Mouse (Mus musculus): ENCODE results near the gene 1700049E17Rik2. TPM values are rescaled to one million over a fixed set of nuclear protein-coding genes. Genes with fewer than 3 reads are reported as not detected.
"Not testable (repeated sequence)": the region's sequence is repeated elsewhere in the genome, so short reads cannot be mapped to it uniquely, and the experiment has no call there.

Gene 1700049E17Rik2
- total RNA-seq (2014; fragmentation: Nextera tagmentation) (not detected in 2 replicates), total RNA-seq (2017) (not detected in 2 replicates)

GRCm38 (mm10) chr14:41572911-41573310 is at the start of gene 1700049E17Rik2:
1700049E17Rik2 (plus strand) TSS chr14:41573211.
- not testable (repeated sequence) for ATAC-seq (replicated peaks; ENCODE audit: poor library complexity, severe bottlenecking)

GRCm38 (mm10) chr14:41524695-41525094 is 48.3 kb upstream of the 1700049E17Rik2 start:
- not testable (repeated sequence) for ATAC-seq (replicated peaks; ENCODE audit: poor library complexity, severe bottlenecking)

GRCm38 (mm10) chr14:41555483-41555882 is 17.5 kb upstream of the 1700049E17Rik2 start, which contains the start of gene Gm7970:
Gm7970 (minus strand) TSS chr14:41555583.
- not testable (repeated sequence) for ATAC-seq (replicated peaks; ENCODE audit: poor library complexity, severe bottlenecking)

GRCm38 (mm10) chr14:41586346-41586745 is 13.3 kb downstream of the 1700049E17Rik2 start:
- not testable (repeated sequence) for ATAC-seq (replicated peaks; ENCODE audit: poor library complexity, severe bottlenecking)

- ATAC-seq (replicated peaks; ENCODE audit: poor library complexity, severe bottlenecking) = not testable (repeated sequence)
Measured at GRCm38 (mm10) chr14:41600935-41601334, 27.9 kb downstream of the 1700049E17Rik2 start.

GRCm38 (mm10) chr14:41610690-41611089 is 37.7 kb downstream of the 1700049E17Rik2 start:
- ATAC-seq (replicated peaks; ENCODE audit: poor library complexity, severe bottlenecking) = not testable (repeated sequence)

GRCm38 (mm10) chr14:41622535-41622934 is 49.5 kb downstream of the 1700049E17Rik2 start:
- not testable (repeated sequence) for ATAC-seq (replicated peaks; ENCODE audit: poor library complexity, severe bottlenecking)

GRCm38 (mm10) chr14:41624512-41624911 is 51.5 kb downstream of the 1700049E17Rik2 start, which contains the start of gene Gm3072:
Gm3072 (minus strand) TSS chr14:41624612.
- not testable (repeated sequence) for ATAC-seq (replicated peaks; ENCODE audit: poor library complexity, severe bottlenecking)

- not testable (repeated sequence) for ATAC-seq (replicated peaks; ENCODE audit: poor library complexity, severe bottlenecking)
Measured at GRCm38 (mm10) chr14:41630144-41630543, 57.1 kb downstream of the 1700049E17Rik2 start.

Other genes with a start within 250 kb of the 1700049E17Rik2 start
- gene Gm5798, start 224.6 kb upstream of the 1700049E17Rik2 start, total RNA-seq (2014; fragmentation: Nextera tagmentation) = not detected in 2 replicates
- not detected in 2 replicates for gene Gm5798, start 224.6 kb upstream of the 1700049E17Rik2 start, total RNA-seq (2017)
- gene Gm7945, start 186.8 kb upstream of the 1700049E17Rik2 start, total RNA-seq (2014; fragmentation: Nextera tagmentation) = not detected in 2 replicates
- gene Gm7945, start 186.8 kb upstream of the 1700049E17Rik2 start, total RNA-seq (2017) = not detected in 2 replicates
- not detected in 2 replicates for gene Gm6482, start 164.9 kb upstream of the 1700049E17Rik2 start, total RNA-seq (2014; fragmentation: Nextera tagmentation)
- not detected in 2 replicates for gene Gm6482, start 164.9 kb upstream of the 1700049E17Rik2 start, total RNA-seq (2017)
- gene Gm7954, start 119.7 kb upstream of the 1700049E17Rik2 start, total RNA-seq (2014; fragmentation: Nextera tagmentation) = not detected in 2 replicates
- not detected in 2 replicates for gene Gm7954, start 119.7 kb upstream of the 1700049E17Rik2 start, total RNA-seq (2017)
- gene Gm3486, start 83.7 kb upstream of the 1700049E17Rik2 start, total RNA-seq (2014; fragmentation: Nextera tagmentation) = not detected in 2 replicates
- gene Gm3486, start 83.7 kb upstream of the 1700049E17Rik2 start, total RNA-seq (2017) = not detected in 2 replicates
- gene Gm7970, start 17.6 kb upstream of the 1700049E17Rik2 start, total RNA-seq (2014; fragmentation: Nextera tagmentation) = not detected in 2 replicates
- not detected in 2 replicates for gene Gm7970, start 17.6 kb upstream of the 1700049E17Rik2 start, total RNA-seq (2017)
- not detected in 2 replicates for gene Gm3072, start 51.4 kb downstream of the 1700049E17Rik2 start, total RNA-seq (2014; fragmentation: Nextera tagmentation)
- not detected in 2 replicates for gene Gm3072, start 51.4 kb downstream of the 1700049E17Rik2 start, total RNA-seq (2017)
- gene Gm3676, start 73.3 kb downstream of the 1700049E17Rik2 start, total RNA-seq (2014; fragmentation: Nextera tagmentation) = not detected in 2 replicates
- gene Gm3676, start 73.3 kb downstream of the 1700049E17Rik2 start, total RNA-seq (2017) = not detected in 2 replicates
- gene Gm8068, start 128.7 kb downstream of the 1700049E17Rik2 start, total RNA-seq (2014; fragmentation: Nextera tagmentation) = not detected in 2 replicates
- not detected in 2 replicates for gene Gm8068, start 128.7 kb downstream of the 1700049E17Rik2 start, total RNA-seq (2017)
- not detected in 2 replicates for gene Gm7929, start 177.4 kb downstream of the 1700049E17Rik2 start, total RNA-seq (2014; fragmentation: Nextera tagmentation)
- gene Gm7929, start 177.4 kb downstream of the 1700049E17Rik2 start, total RNA-seq (2017) = not detected in 2 replicates
- gene Gm47189, start 199.2 kb downstream of the 1700049E17Rik2 start, total RNA-seq (2014; fragmentation: Nextera tagmentation) = not detected in 2 replicates
- not detected in 2 replicates for gene Gm47189, start 199.2 kb downstream of the 1700049E17Rik2 start, total RNA-seq (2017)

All from granulocyte monocyte progenitor cell, adult 5-6 weeks (primary cell).